Mouse (Mus musculus) heart, adult 2 months (tissue): ENCODE data around the gene A730009L09Rik.

ENCODE experiments used
- CTCF ChIP-seq: fragments of 200-600 bp; IDR thresholded peaks from 2 replicates; pipeline ENCODE4 v1.8.1; 2022; ENCODE audit warnings: antibody characterized with exemption, mild to moderate bottlenecking, moderate library complexity
- POLR2A ChIP-seq: fragments of 200-500 bp; IDR thresholded peaks from 2 replicates; pipeline ENCODE4 v1.6.1; 2011; ENCODE audit warnings: mild to moderate bottlenecking, low read depth, low read length, control low read depth; ENCODE audit not compliant: insufficient read depth

- TF ChIP-seq CTCF (no peak), POLR2A (no peak)
Observed at GRCm38 (mm10) chr16:84465581-84466165, 49.2 kb upstream of the A730009L09Rik start.
